Mouse (Mus musculus): ENCODE data around the gene Tollip.

The Tollip gene

GRCm38 (mm10) chr7:141918407-141918806 is at the start of gene Tollip:
Tollip (minus strand) TSS chr7:141918507.
- DNase-seq: no peak

GRCm38 (mm10) chr7:141966281-141966680 is 48.0 kb upstream of the Tollip start:
- no peak for DNase-seq

- DNase-seq: no peak
Observed at GRCm38 (mm10) chr7:141962521-141962920, 44.2 kb upstream of the Tollip start.

GRCm38 (mm10) chr7:141961491-141961890 is 43.2 kb upstream of the Tollip start:
- DNase-seq: no peak

- no peak for DNase-seq
Observed at GRCm38 (mm10) chr7:141960926-141961325, 42.6 kb upstream of the Tollip start.

- DNase-seq: no peak
Observed at GRCm38 (mm10) chr7:141959133-141959532, 40.8 kb upstream of the Tollip start.

GRCm38 (mm10) chr7:141958211-141958610 is 39.9 kb upstream of the Tollip start:
- no peak for DNase-seq

GRCm38 (mm10) chr7:141957524-141958051 is 39.3 kb upstream of the Tollip start:
- no peak for DNase-seq

GRCm38 (mm10) chr7:141956174-141956566 is 37.9 kb upstream of the Tollip start:
- DNase-seq: no peak

GRCm38 (mm10) chr7:141955565-141956173 is 37.4 kb upstream of the Tollip start:
- DNase-seq: no peak

- DNase-seq: no peak
Observed at GRCm38 (mm10) chr7:141953616-141954015, 35.3 kb upstream of the Tollip start.

GRCm38 (mm10) chr7:141952920-141953319 is 34.6 kb upstream of the Tollip start:
- no peak for DNase-seq

- no peak for DNase-seq
Observed at GRCm38 (mm10) chr7:141951821-141952220, 33.5 kb upstream of the Tollip start.

GRCm38 (mm10) chr7:141950104-141951013 is 32.1 kb upstream of the Tollip start:
- DNase-seq: no peak

GRCm38 (mm10) chr7:141949799-141950103 is 31.4 kb upstream of the Tollip start:
- no peak for DNase-seq

- DNase-seq: peak; percentile 83
Observed at GRCm38 (mm10) chr7:141948906-141949798, 30.8 kb upstream of the Tollip start, which contains the start of gene Brsk2. Brsk2 (plus strand) TSS chr7:141949751.

GRCm38 (mm10) chr7:141948045-141948444 is 29.7 kb upstream of the Tollip start:
- no peak for DNase-seq

- DNase-seq: no peak
Observed at GRCm38 (mm10) chr7:141947512-141947911, 29.2 kb upstream of the Tollip start.

GRCm38 (mm10) chr7:141945927-141946326 is 27.6 kb upstream of the Tollip start:
- no peak for DNase-seq

GRCm38 (mm10) chr7:141943444-141943843 is 25.1 kb upstream of the Tollip start:
- DNase-seq: no peak

GRCm38 (mm10) chr7:141934951-141935350 is 16.6 kb upstream of the Tollip start:
- DNase-seq: no peak

- no peak for DNase-seq
Observed at GRCm38 (mm10) chr7:141934128-141934898, 16.0 kb upstream of the Tollip start.
